Mouse (Mus musculus): ENCODE measurements around the gene Isg15.

GRCm38 (mm10) chr4:156185950-156186850 lies 14.4 kb downstream of the Isg15 start:
- TF ChIP-seq POLR2A (IDR thresholded peaks at IDR 0.05; ENCODE audit: borderline replicate concordance, low read depth, low read length), result no peak
- TF ChIP-seq CTCF (IDR thresholded peaks at IDR 0.05; ENCODE audit: low read depth, low read length), result no peak

Data from bone marrow macrophage, adult 2 months (primary cell).